Mouse (Mus musculus) T-helper 17 cell (primary cell): ENCODE measurements around the gene Gm815.

Source experiments
- in situ Hi-C, 2 experiments: fragments of 300-600 bp; cut with MboI, MseI; formaldehyde crosslinking; loops; 1 replicate in 1 of 2; 2 replicates in 1 of 2; pipeline ENCODE4 v1.15.1; 2025; ENCODE audit warnings: high pct_unique_total_duplicates in 2 of 2

The Gm815 gene

GRCm38 (mm10) chr19:26875601-26876000, 10.1 kb upstream of the Gm815 start:
- in situ Hi-C loops: no loop called here

GRCm38 (mm10) chr19:26877180-26877775, 8.4 kb upstream of the Gm815 start:
- in situ Hi-C loops: no loop called here

- in situ Hi-C loops: no loop called here
Measured at GRCm38 (mm10) chr19:26879856-26880255, 5.8 kb upstream of the Gm815 start.

- in situ Hi-C loops: no loop called here
Measured at GRCm38 (mm10) chr19:26881866-26882427, 3.7 kb upstream of the Gm815 start.

- in situ Hi-C loops: loop anchor here in 1 of 2 experiments (5.0 kb wide), 1 partner anchor 44 kb away; no protein-coding TSS in a partner anchor
Measured at GRCm38 (mm10) chr19:26888171-26888570, 2.5 kb downstream of the Gm815 start.

GRCm38 (mm10) chr19:26891306-26891964, 5.8 kb downstream of the Gm815 start:
- in situ Hi-C loops: loop anchor here in 1 of 2 experiments (10.0 kb wide), 1 partner anchor 1223 kb away; no protein-coding TSS in a partner anchor

- in situ Hi-C loops: loop anchor here in 1 of 2 experiments (10.0 kb wide), 1 partner anchor 1222 kb away; no protein-coding TSS in a partner anchor
Measured at GRCm38 (mm10) chr19:26892861-26893260, 7.2 kb downstream of the Gm815 start.

- in situ Hi-C loops: loop anchor here (5.0 to 10.0 kb wide), 2 partner anchors 40 to 757 kb away; no protein-coding TSS in a partner anchor
Measured at GRCm38 (mm10) chr19:26902162-26902561, 16.5 kb downstream of the Gm815 start.

GRCm38 (mm10) chr19:26914245-26914644, 28.6 kb downstream of the Gm815 start:
- in situ Hi-C loops: no loop called here

- in situ Hi-C loops: no loop called here
Measured at GRCm38 (mm10) chr19:26920816-26921215, 35.1 kb downstream of the Gm815 start.

- in situ Hi-C loops: loop anchor here in 1 of 2 experiments (5.0 kb wide), 1 partner anchor 43 kb away; the partner anchor contains the start of gene Gm815
Measured at GRCm38 (mm10) chr19:26930295-26931283, 44.9 kb downstream of the Gm815 start.

- in situ Hi-C loops: loop anchor here in 1 of 2 experiments (5.0 kb wide), 1 partner anchor 47 kb away; the partner anchor contains the start of gene Gm815
Measured at GRCm38 (mm10) chr19:26934186-26934585, 48.5 kb downstream of the Gm815 start.
